Mouse (Mus musculus): ENCODE data around the gene Klrb1b. TPM values are rescaled to one million over a fixed set of nuclear protein-coding genes. Genes with fewer than 3 reads are reported as not detected.
A peak's percentile ranks its signal among the peaks of the same experiment; 100 is the strongest.

Klrb1b gene
- polyA plus RNA-seq, 1 experiment from 2014 or later = not detected

DNA sequence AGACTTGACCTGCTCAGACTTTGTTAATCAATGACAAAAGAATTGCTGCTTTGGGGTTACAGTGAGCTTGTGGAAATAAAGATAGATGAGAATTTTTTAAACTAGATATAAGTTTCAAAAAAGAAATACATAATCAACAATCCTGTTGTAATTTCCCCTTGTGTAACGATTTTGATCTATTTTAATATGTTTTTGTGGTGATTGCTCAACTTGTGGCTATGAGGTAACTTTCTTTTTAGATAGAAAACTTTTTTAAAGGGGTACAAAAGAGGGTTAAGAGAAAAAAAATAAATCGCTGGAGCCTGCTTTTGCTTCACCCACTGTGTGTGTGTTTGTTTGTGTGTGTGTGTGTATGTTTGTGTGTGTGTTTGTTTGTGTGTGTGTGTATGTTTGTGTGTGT is 25.0 kb upstream of the Klrb1b start:
- Histone ChIP-seq H3K4me2 (ENCODE audit: low read length) (no peak overlapping the region), H3K9ac (ENCODE audit: low read depth, low read length) (no peak overlapping the region), H3K27me3 (replicated peaks; ENCODE audit: control insufficient read depth, insufficient read depth, low read length) (no peaks in the 10 kb centered on the region), H3K4me3 (ENCODE audit: low read length) (no peak overlapping the region), H3K9me3 (ENCODE audit: control insufficient read depth, low read length) (no peaks in the 10 kb centered on the region), H3K4me1 (ENCODE audit: control insufficient read depth, insufficient read depth, low read depth, low read length) (no peaks in the 10 kb centered on the region), H3K36me3 (ENCODE audit: control insufficient read depth, insufficient read depth, low read length) (no peaks in the 10 kb centered on the region), H3K27ac (ENCODE audit: low read depth, low read length) (no peak overlapping the region)
- 92% methylated on average over 2 of the region's 2 CpGs for WGBS
- ATAC-seq = no peak

DNA sequence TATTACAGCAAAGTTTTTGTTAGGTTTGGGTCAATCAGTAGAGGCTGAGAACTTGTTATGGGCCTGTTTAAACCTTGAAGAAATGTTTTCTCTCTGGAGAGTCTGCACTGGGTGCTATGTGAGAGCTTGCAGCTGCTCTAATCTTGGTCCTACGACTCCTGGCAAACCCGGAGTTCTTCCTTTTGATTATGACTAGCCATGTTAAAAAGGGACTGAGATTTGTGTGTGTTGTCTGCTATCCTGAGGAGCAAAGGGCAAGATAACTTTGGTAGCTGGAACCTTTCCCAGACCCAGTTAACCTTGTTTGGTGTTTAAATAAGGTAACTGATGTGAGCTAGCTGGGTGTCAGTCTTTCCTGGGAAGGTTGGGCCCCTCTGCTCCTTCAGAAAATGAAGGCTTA is 24.5 kb upstream of the Klrb1b start:
- ATAC-seq = no peak
- Histone ChIP-seq H3K4me1 (ENCODE audit: control insufficient read depth, insufficient read depth, low read depth, low read length) (no peaks in the 10 kb centered on the region), H3K36me3 (ENCODE audit: control insufficient read depth, insufficient read depth, low read length) (no peaks in the 10 kb centered on the region), H3K4me3 (ENCODE audit: low read length) (no peak overlapping the region), H3K4me2 (ENCODE audit: low read length) (no peak overlapping the region), H3K27me3 (replicated peaks; ENCODE audit: control insufficient read depth, insufficient read depth, low read length) (no peaks in the 10 kb centered on the region), H3K9me3 (ENCODE audit: control insufficient read depth, low read length) (no peaks in the 10 kb centered on the region), H3K9ac (ENCODE audit: low read depth, low read length) (no peak overlapping the region), H3K27ac (ENCODE audit: low read depth, low read length) (no peak overlapping the region)
- WGBS = 77% methylated on average over 2 of the region's 2 CpGs

DNA sequence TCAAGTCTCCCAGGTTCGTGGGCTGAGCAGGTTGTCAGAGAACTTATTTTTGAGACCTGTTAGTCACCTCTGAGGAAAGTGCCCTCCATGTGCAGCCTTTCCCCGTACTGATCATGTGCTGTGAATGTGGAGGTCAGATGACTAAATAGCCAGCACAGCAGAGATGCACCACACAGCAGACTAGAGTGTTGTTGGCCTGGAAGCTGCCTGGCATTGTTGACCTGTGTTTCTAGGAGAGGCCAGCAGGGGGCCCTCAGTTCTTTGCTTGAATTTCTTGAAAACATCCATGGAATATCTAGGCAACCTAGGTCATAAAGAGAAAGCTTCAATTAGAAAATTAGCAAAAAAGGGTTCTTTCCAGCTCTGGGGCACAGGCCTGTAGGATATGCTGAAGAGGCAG is 23.8 kb upstream of the Klrb1b start:
- ATAC-seq = no peak
- no peaks in the 10 kb centered on the region for H3K36me3 ChIP-seq (ENCODE audit: control insufficient read depth, insufficient read depth, low read length)
- 53% methylated on average over 2 of the region's 2 CpGs for WGBS

DNA sequence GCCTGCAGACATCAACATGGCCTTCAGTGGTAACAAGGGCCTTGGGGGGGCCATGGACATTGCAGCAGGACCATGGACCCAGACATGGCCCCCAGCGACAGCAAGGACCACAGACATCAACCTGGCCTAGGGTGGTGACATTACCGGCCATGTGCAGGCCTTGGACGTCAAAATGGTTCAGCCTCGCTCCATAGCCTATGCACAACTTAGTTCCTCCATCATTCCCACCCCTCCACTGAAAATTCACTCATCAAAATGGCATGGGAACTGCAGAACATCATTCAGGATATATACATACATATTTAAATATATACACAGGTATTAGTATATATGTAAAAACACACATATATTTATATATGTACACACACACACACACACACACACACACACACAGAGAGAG is 21.3 kb upstream of the Klrb1b start:
- Histone ChIP-seq H3K9ac (ENCODE audit: low read depth, low read length) (no peak overlapping the region), H3K27ac (ENCODE audit: low read depth, low read length) (no peak overlapping the region), H3K27me3 (replicated peaks; ENCODE audit: control insufficient read depth, insufficient read depth, low read length) (no peaks in the 10 kb centered on the region), H3K4me2 (ENCODE audit: low read length) (no peak overlapping the region), H3K9me3 (ENCODE audit: control insufficient read depth, low read length) (no peaks in the 10 kb centered on the region), H3K4me3 (ENCODE audit: low read length) (no peak overlapping the region), H3K36me3 (ENCODE audit: control insufficient read depth, insufficient read depth, low read length) (no peaks in the 10 kb centered on the region), H3K4me1 (ENCODE audit: control insufficient read depth, insufficient read depth, low read depth, low read length) (peaks cover 4% of the 10 kb centered on the region; the same call in 1 of the 2 replicates)
- no peak for ATAC-seq
- 89% methylated on average over 4 of the region's 4 CpGs for WGBS

More for the DNA sequence above, 23.8 kb upstream of the Klrb1b start:
- Histone ChIP-seq H3K27me3 (replicated peaks; ENCODE audit: control insufficient read depth, insufficient read depth, low read length) (no peaks in the 10 kb centered on the region), H3K9me3 (ENCODE audit: control insufficient read depth, low read length) (no peaks in the 10 kb centered on the region), H3K4me3 (ENCODE audit: low read length) (no peak overlapping the region), H3K4me2 (ENCODE audit: low read length) (no peak overlapping the region), H3K27ac (ENCODE audit: low read depth, low read length) (no peak overlapping the region), H3K4me1 (ENCODE audit: control insufficient read depth, insufficient read depth, low read depth, low read length) (no peaks in the 10 kb centered on the region), H3K9ac (ENCODE audit: low read depth, low read length) (no peak overlapping the region)

DNA sequence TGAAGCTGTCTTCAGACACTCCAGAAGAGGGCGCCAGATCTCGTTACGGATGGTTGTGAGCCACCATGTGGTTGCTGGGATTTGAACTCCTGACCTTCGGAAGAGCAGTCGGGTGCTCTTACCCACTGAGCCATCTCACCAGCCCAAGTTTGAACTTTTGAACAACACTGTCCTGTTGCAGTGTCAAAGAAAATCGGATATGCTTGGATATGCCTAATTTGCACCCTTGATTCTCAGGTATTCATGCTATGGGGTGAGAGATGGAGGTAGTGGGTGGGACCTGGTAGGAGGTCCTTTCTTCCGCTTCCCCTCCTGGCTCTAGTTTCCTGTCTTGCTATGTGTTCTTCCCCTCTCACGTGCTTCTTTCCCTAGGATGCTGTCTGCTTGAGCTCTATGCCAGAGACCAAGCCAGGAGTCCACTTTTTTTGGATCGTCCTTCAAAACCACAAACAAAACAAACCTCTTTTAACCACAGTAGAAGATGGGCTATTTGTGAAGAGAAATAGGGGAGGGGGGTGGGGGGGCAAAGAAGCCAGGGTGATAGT is 19.9 kb upstream of the Klrb1b start:
- Histone ChIP-seq H3K4me2 (ENCODE audit: low read length) (no peak overlapping the region), H3K36me3 (ENCODE audit: control insufficient read depth, insufficient read depth, low read length) (no peaks in the 10 kb centered on the region), H3K27ac (ENCODE audit: low read depth, low read length) (no peak overlapping the region), H3K4me1 (ENCODE audit: control insufficient read depth, insufficient read depth, low read depth, low read length) (peaks cover 8% of the 10 kb centered on the region; the same call in 1 of the 2 replicates), H3K27me3 (replicated peaks; ENCODE audit: control insufficient read depth, insufficient read depth, low read length) (no peaks in the 10 kb centered on the region), H3K4me3 (ENCODE audit: low read length) (no peak overlapping the region), H3K9me3 (ENCODE audit: control insufficient read depth, low read length) (no peaks in the 10 kb centered on the region), H3K9ac (ENCODE audit: low read depth, low read length) (no peak overlapping the region)
- 74% methylated on average over 6 of the region's 9 CpGs for WGBS
- ATAC-seq = no peak

DNA sequence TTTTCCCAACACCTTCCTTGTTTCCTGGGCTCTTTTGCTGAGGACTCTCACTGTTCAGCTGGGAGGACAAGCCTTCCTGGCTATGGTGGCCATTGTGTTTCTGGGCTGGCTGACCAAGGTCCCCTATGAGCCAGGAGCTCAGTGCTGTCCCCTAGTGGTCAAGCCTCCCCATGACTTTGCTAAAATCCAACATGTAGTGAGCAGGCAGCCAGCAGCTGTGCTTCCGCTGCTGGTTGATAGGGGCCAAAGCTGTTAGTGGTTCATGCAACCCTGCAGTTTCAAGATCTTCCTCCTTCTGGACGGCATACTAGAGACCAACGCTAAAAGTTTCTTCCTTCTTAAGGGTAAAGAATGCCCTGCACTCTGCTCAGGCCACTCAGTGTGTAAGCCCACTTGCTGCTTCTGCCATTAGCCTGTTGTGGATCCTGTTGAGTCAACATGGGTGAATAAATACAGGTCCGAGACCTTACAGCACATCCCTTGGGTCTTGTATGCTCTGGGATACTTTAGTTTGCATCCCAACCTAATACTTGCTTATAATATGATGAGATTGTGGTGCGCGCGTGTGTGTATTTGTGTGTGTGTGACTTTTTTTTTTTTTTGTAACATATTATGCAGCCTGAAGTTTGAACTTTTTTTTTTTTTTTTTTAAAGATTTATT is 19.3 kb upstream of the Klrb1b start:
- ATAC-seq = no peak
- peaks cover 8% of the 10 kb centered on the region; the same call in 1 of the 2 replicates for H3K4me1 ChIP-seq (ENCODE audit: control insufficient read depth, insufficient read depth, low read depth, low read length)
- no peak overlapping the region for H3K4me3 ChIP-seq (ENCODE audit: low read length)
- no peaks in the 10 kb centered on the region for H3K27me3 ChIP-seq (replicated peaks; ENCODE audit: control insufficient read depth, insufficient read depth, low read length)
- H3K9me3 ChIP-seq (ENCODE audit: control insufficient read depth, low read length) = no peaks in the 10 kb centered on the region
- no peak overlapping the region for H3K9ac ChIP-seq (ENCODE audit: low read depth, low read length)
- no peaks in the 10 kb centered on the region for H3K36me3 ChIP-seq (ENCODE audit: control insufficient read depth, insufficient read depth, low read length)
- H3K27ac ChIP-seq (ENCODE audit: low read depth, low read length) = no peak overlapping the region
- 28% methylated on average over 7 of the region's 7 CpGs for WGBS
- 0 out of 2 replicates have a peak overlapping the region, but pooled peaks have one; percentile 4 for H3K4me2 ChIP-seq (ENCODE audit: low read length)

DNA sequence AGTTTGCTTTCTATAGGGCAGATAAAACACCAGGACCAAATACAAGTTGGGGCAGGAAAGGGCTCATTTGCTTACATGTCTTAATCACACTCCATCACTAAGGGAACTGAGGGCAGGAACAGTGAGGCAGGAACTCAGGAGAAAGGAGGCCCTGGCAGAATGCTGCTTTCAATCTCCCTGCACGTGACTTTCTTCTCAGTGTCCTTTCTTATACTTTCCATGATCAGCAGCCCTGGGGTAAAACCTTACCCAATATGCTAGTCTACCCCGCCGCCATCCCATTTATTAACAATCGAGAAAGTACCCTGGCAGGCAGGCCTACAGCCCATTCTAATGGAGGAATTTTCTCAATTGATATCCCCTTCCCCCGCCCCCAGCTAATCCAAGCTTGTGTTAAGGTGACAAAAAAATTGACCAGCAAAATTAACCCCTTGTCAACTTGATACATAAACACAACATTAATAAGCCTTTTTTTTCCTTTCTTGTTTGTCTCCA is 18.5 kb upstream of the Klrb1b start:
- Histone ChIP-seq H3K9ac (ENCODE audit: low read depth, low read length) (no peak overlapping the region), H3K9me3 (ENCODE audit: control insufficient read depth, low read length) (no peaks in the 10 kb centered on the region), H3K36me3 (ENCODE audit: control insufficient read depth, insufficient read depth, low read length) (no peaks in the 10 kb centered on the region), H3K4me1 (ENCODE audit: control insufficient read depth, insufficient read depth, low read depth, low read length) (peaks cover 10% of the 10 kb centered on the region; the same call in 1 of the 2 replicates), H3K4me3 (ENCODE audit: low read length) (no peak overlapping the region), H3K27ac (ENCODE audit: low read depth, low read length) (peak overlapping the region; percentile 37), H3K27me3 (replicated peaks; ENCODE audit: control insufficient read depth, insufficient read depth, low read length) (no peaks in the 10 kb centered on the region), H3K4me2 (ENCODE audit: low read length) (peak overlapping the region; percentile 74)
- WGBS = 86% methylated on average over 5 of the region's 5 CpGs
- ATAC-seq = no peak

DNA sequence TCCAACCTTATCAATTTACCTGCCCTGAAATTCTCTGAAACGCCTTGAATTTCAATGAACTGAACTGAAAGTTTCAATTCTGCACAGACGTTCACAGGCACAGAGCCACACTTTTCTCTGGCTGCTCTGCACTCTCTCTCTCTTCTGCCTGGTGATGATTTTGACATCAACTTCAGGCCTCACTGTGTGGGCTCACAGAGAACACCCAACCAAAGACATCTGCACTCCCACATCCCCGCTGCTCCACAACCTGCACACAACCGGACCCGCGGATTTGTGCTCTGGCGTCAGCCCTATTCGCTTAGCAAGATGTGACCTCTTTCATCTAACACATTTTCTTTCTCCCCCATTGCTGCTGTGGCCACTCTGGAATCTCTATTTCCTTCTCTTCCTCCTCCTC is 18.0 kb upstream of the Klrb1b start:
- no peaks in the 10 kb centered on the region for H3K9me3 ChIP-seq (ENCODE audit: control insufficient read depth, low read length)
- peaks cover 10% of the 10 kb centered on the region; the same call in 1 of the 2 replicates for H3K4me1 ChIP-seq (ENCODE audit: control insufficient read depth, insufficient read depth, low read depth, low read length)
- H3K4me3 ChIP-seq (ENCODE audit: low read length) = peak overlapping the region; percentile 81
- H3K27me3 ChIP-seq (replicated peaks; ENCODE audit: control insufficient read depth, insufficient read depth, low read length) = no peaks in the 10 kb centered on the region
- 35% methylated on average over 8 of the region's 8 CpGs for WGBS
- H3K4me2 ChIP-seq (ENCODE audit: low read length) = peak overlapping the region; percentile 74
- no peak for ATAC-seq
- no peak overlapping the region; the same call in none of the 2 replicates for H3K9ac ChIP-seq (ENCODE audit: low read depth, low read length)
- H3K27ac ChIP-seq (ENCODE audit: low read depth, low read length) = peak overlapping the region; percentile 88
- H3K36me3 ChIP-seq (ENCODE audit: control insufficient read depth, insufficient read depth, low read length) = no peaks in the 10 kb centered on the region

DNA sequence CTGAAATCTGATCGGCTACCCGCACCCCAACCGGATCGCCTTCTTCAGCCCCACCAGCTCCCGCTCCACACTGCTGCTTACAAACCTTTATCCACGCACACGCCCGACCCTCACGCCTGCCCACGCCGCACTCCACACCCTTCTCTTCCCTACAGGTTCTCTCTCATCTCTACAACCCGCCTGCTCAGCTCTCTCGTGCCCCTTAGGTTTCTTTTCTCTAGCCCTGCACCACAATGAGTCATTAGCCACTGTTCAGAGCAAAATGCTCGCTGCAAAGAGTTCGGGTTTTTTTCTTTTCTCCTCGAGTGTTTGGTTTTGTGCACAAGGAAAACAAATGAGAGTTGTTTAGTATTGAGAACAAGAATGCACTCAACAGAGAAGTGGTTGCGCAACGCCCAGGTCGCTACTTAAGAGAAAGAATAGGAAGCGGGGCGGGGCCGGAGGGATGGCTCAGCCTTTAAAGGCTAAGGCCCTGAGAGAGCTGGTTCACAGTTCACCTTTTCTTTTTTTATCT is 17.4 kb upstream of the Klrb1b start:
- peak overlapping the region; percentile 81 for H3K4me3 ChIP-seq (ENCODE audit: low read length)
- peak overlapping the region; percentile 88 for H3K27ac ChIP-seq (ENCODE audit: low read depth, low read length)
- H3K4me2 ChIP-seq (ENCODE audit: low read length) = peak overlapping the region; percentile 74
- ATAC-seq = peak; percentile 58
- H3K4me1 ChIP-seq (ENCODE audit: control insufficient read depth, insufficient read depth, low read depth, low read length) = peaks cover 10% of the 10 kb centered on the region; the same call in 1 of the 2 replicates
- H3K27me3 ChIP-seq (replicated peaks; ENCODE audit: control insufficient read depth, insufficient read depth, low read length) = no peaks in the 10 kb centered on the region
- WGBS = under 1% methylated on average over 22 of the region's 22 CpGs
- H3K36me3 ChIP-seq (ENCODE audit: control insufficient read depth, insufficient read depth, low read length) = no peaks in the 10 kb centered on the region
- no peaks in the 10 kb centered on the region for H3K9me3 ChIP-seq (ENCODE audit: control insufficient read depth, low read length)
- peak overlapping the region; percentile 75 for H3K9ac ChIP-seq (ENCODE audit: low read depth, low read length)
